Mouse (Mus musculus) limb, embryonic 15.5 days (tissue): ENCODE measurements around the gene Osbpl11. TPM values are rescaled to one million over a fixed set of nuclear protein-coding genes. Genes with fewer than 3 reads are reported as not detected.
"Not testable (repeated sequence)": the region's sequence is repeated elsewhere in the genome, so short reads cannot be mapped to it uniquely, and the experiment has no call there.

Source experiments
- ATAC-seq: fragments of 200-750 bp; cut with Nextera tagmentation; 2 replicates; pipeline ENCODE4 v1.8.0; 2017; ENCODE audit warnings: low read depth, moderate TSS enrichment; ENCODE audit not compliant: insufficient number of reproducible peaks, low FRiP score, low TSS enrichment
- H3K27ac ChIP-seq: fragments of 300-500 bp; sonication (generic); 2 replicates; pipeline ENCODE4 v1.5.1; 2015; ENCODE audit warnings: moderate library complexity, mild to moderate bottlenecking, inconsistent platforms
- H3K27me3 ChIP-seq: fragments of 300-500 bp; sonication (generic); 2 replicates; pipeline ENCODE4 v1.6.1; 2015; ENCODE audit warnings: inconsistent platforms
- H3K36me3 ChIP-seq: fragments of 300-500 bp; sonication (generic); 2 replicates; pipeline ENCODE4 v1.6.1; 2015; ENCODE audit warnings: inconsistent platforms
- H3K4me1 ChIP-seq: fragments of 300-500 bp; sonication (generic); 2 replicates; pipeline ENCODE4 v1.6.1; 2015; ENCODE audit warnings: inconsistent platforms
- H3K4me2 ChIP-seq: fragments of 300-500 bp; sonication (generic); 2 replicates; pipeline ENCODE4 v1.6.1; 2015; ENCODE audit warnings: mild to moderate bottlenecking, inconsistent platforms
- H3K4me3 ChIP-seq: fragments of 300-500 bp; sonication (generic); 2 replicates; pipeline ENCODE4 v1.5.1; 2015; ENCODE audit warnings: mild to moderate bottlenecking, inconsistent platforms
- H3K9ac ChIP-seq: fragments of 300-500 bp; sonication (generic); 2 replicates; pipeline ENCODE4 v1.6.1; 2015; ENCODE audit warnings: inconsistent platforms
- H3K9me3 ChIP-seq: fragments of 300-500 bp; sonication (generic); 2 replicates; pipeline ENCODE4 v1.6.1; 2016; ENCODE audit warnings: inconsistent platforms
- WGBS: fragments of 180-500 bp; shearing (Covaris S2); methylation state at CpG from one replicate; pipeline ENCODE4 v1.1.7; 2015; 5-methylcytosine and 5-hydroxymethylcytosine counted together
- polyA plus RNA-seq: library from polyadenylated mRNA; unstranded; fragments of >200 nt; fragmentation: Nextera tagmentation; extraction: Ambion mirVana; gene quantifications from 2 replicates; pipeline ENCODE4 v1.2.1, GENCODE M21; 2015

Osbpl11 gene
- 15.6 and 16.0 TPM in 2 replicates for polyA plus RNA-seq

GRCm38 (mm10) chr16:33184901-33185260 lies at the start of gene Osbpl11:
Gene Osbpl11 (plus strand): TSS chr16:33185071.
- H3K9ac ChIP-seq = peak within 1 kb of the TSS; percentile 94
- H3K27me3 ChIP-seq = no peaks in the 10 kb centered on the region
- peak; percentile 92 for ATAC-seq
- WGBS = under 1% methylated on average over 27 of the region's 27 CpGs
- H3K36me3 ChIP-seq = no peaks in the 10 kb centered on the region
- peak within 1 kb of the TSS; percentile 70 for H3K4me2 ChIP-seq
- peak within 1 kb of the TSS; percentile 97 for H3K4me3 ChIP-seq
- H3K4me1 ChIP-seq = peaks cover 18% of the 10 kb centered on the region
- H3K27ac ChIP-seq = peak within 1 kb of the TSS; percentile 94
- H3K9me3 ChIP-seq = no peaks in the 10 kb centered on the region

GRCm38 (mm10) chr16:33135167-33135566 lies 49.7 kb upstream of the Osbpl11 start:
- H3K4me2 ChIP-seq = no peak overlapping the region
- no peak overlapping the region for H3K9ac ChIP-seq
- WGBS = 58% methylated on average over 4 of the region's 4 CpGs
- no peak overlapping the region for H3K4me3 ChIP-seq
- ATAC-seq = no peak
- no peaks in the 10 kb centered on the region for H3K36me3 ChIP-seq
- no peaks in the 10 kb centered on the region for H3K27me3 ChIP-seq
- no peak overlapping the region for H3K27ac ChIP-seq
- H3K4me1 ChIP-seq = peaks cover 6% of the 10 kb centered on the region; the same call in 1 of the 2 replicates
- no peaks in the 10 kb centered on the region for H3K9me3 ChIP-seq

GRCm38 (mm10) chr16:33139061-33139460 lies 45.8 kb upstream of the Osbpl11 start:
- not testable (repeated sequence) for ATAC-seq, H3K27me3 ChIP-seq, H3K9me3 ChIP-seq, H3K27ac ChIP-seq, H3K4me3 ChIP-seq, H3K4me1 ChIP-seq, H3K4me2 ChIP-seq, H3K36me3 ChIP-seq, H3K9ac ChIP-seq
- WGBS = 82% methylated on average over 7 of the region's 7 CpGs

GRCm38 (mm10) chr16:33141758-33142280 lies 43.1 kb upstream of the Osbpl11 start:
- no peak for ATAC-seq
- 69% methylated on average over 3 of the region's 3 CpGs for WGBS

GRCm38 (mm10) chr16:33143452-33143851 lies 41.4 kb upstream of the Osbpl11 start:
- Histone ChIP-seq H3K36me3 (no peaks in the 10 kb centered on the region), H3K4me2 (no peak overlapping the region), H3K27ac (no peak overlapping the region), H3K9me3 (no peaks in the 10 kb centered on the region), H3K4me1 (no peaks in the 10 kb centered on the region), H3K27me3 (no peaks in the 10 kb centered on the region), H3K9ac (no peak overlapping the region), H3K4me3 (no peak overlapping the region)
- 72% methylated on average over 2 of the region's 2 CpGs for WGBS
- ATAC-seq = no peak

More at GRCm38 (mm10) chr16:33141758-33142280, 43.1 kb upstream of the Osbpl11 start:
- Histone ChIP-seq H3K27ac (no peak overlapping the region), H3K36me3 (no peaks in the 10 kb centered on the region), H3K9me3 (no peaks in the 10 kb centered on the region), H3K9ac (no peak overlapping the region), H3K4me3 (no peak overlapping the region), H3K27me3 (no peaks in the 10 kb centered on the region), H3K4me2 (no peak overlapping the region), H3K4me1 (no peaks in the 10 kb centered on the region)

GRCm38 (mm10) chr16:33146185-33146584 lies 38.7 kb upstream of the Osbpl11 start:
- 94% methylated on average over 3 of the region's 3 CpGs for WGBS
- Histone ChIP-seq H3K4me3 (no peak overlapping the region), H3K36me3 (no peaks in the 10 kb centered on the region), H3K4me2 (no peak overlapping the region), H3K27me3 (no peaks in the 10 kb centered on the region), H3K9me3 (no peaks in the 10 kb centered on the region), H3K9ac (no peak overlapping the region), H3K27ac (no peak overlapping the region), H3K4me1 (no peaks in the 10 kb centered on the region)
- no peak for ATAC-seq

- Histone ChIP-seq H3K9ac (no peak overlapping the region), H3K4me2 (no peak overlapping the region), H3K27ac (no peak overlapping the region), H3K4me1 (no peaks in the 10 kb centered on the region), H3K4me3 (no peak overlapping the region), H3K9me3 (no peaks in the 10 kb centered on the region), H3K36me3 (no peaks in the 10 kb centered on the region), H3K27me3 (no peaks in the 10 kb centered on the region)
- WGBS = 72% methylated on average over 4 of the region's 4 CpGs
- ATAC-seq = no peak
Measured at GRCm38 (mm10) chr16:33148135-33148534, 36.7 kb upstream of the Osbpl11 start.

GRCm38 (mm10) chr16:33150875-33151274 lies 34.0 kb upstream of the Osbpl11 start:
- H3K27ac ChIP-seq, H3K9me3 ChIP-seq, H3K4me2 ChIP-seq, H3K4me1 ChIP-seq, H3K9ac ChIP-seq, ATAC-seq, H3K27me3 ChIP-seq, H3K4me3 ChIP-seq, H3K36me3 ChIP-seq: not testable (repeated sequence)
- WGBS = 51% methylated on average over 9 of the region's 9 CpGs

- H3K36me3 ChIP-seq = no peaks in the 10 kb centered on the region
- no peaks in the 10 kb centered on the region for H3K4me1 ChIP-seq
- 71% methylated on average over 8 of the region's 8 CpGs for WGBS
- no peak for ATAC-seq
- no peak overlapping the region for H3K4me2 ChIP-seq
- H3K27ac ChIP-seq = no peak overlapping the region
- H3K27me3 ChIP-seq = no peaks in the 10 kb centered on the region
- no peak overlapping the region for H3K4me3 ChIP-seq
- no peaks in the 10 kb centered on the region for H3K9me3 ChIP-seq
- no peak overlapping the region for H3K9ac ChIP-seq
Measured at GRCm38 (mm10) chr16:33151558-33151957, 33.3 kb upstream of the Osbpl11 start.

- no peak for ATAC-seq
- Histone ChIP-seq H3K27ac (no peak overlapping the region), H3K4me2 (no peak overlapping the region), H3K27me3 (no peaks in the 10 kb centered on the region), H3K9me3 (no peaks in the 10 kb centered on the region), H3K4me3 (no peak overlapping the region), H3K4me1 (no peaks in the 10 kb centered on the region), H3K36me3 (no peaks in the 10 kb centered on the region), H3K9ac (no peak overlapping the region)
- 40% methylated on average over 4 of the region's 4 CpGs for WGBS
Measured at GRCm38 (mm10) chr16:33154992-33155391, 29.9 kb upstream of the Osbpl11 start.

- WGBS = 81% methylated on average over 11 of the region's 11 CpGs
- Histone ChIP-seq H3K4me3 (no peak overlapping the region), H3K36me3 (no peaks in the 10 kb centered on the region), H3K27me3 (no peaks in the 10 kb centered on the region), H3K4me2 (no peak overlapping the region), H3K4me1 (no peaks in the 10 kb centered on the region), H3K27ac (no peak overlapping the region), H3K9ac (no peak overlapping the region), H3K9me3 (no peaks in the 10 kb centered on the region)
- ATAC-seq = no peak
Measured at GRCm38 (mm10) chr16:33158006-33158405, 26.9 kb upstream of the Osbpl11 start.

- Histone ChIP-seq H3K4me2 (no peak overlapping the region), H3K4me3 (no peak overlapping the region), H3K4me1 (no peaks in the 10 kb centered on the region), H3K9me3 (no peaks in the 10 kb centered on the region), H3K9ac (no peak overlapping the region), H3K27ac (no peak overlapping the region), H3K36me3 (no peaks in the 10 kb centered on the region), H3K27me3 (no peaks in the 10 kb centered on the region)
- ATAC-seq = no peak
- 83% methylated on average over 14 of the region's 14 CpGs for WGBS
Measured at GRCm38 (mm10) chr16:33158590-33159071, 26.2 kb upstream of the Osbpl11 start.

- H3K4me3 ChIP-seq = no peak overlapping the region
- no peak for ATAC-seq
- no peak overlapping the region for H3K27ac ChIP-seq
- H3K36me3 ChIP-seq = no peaks in the 10 kb centered on the region
- no peak overlapping the region for H3K9ac ChIP-seq
- H3K9me3 ChIP-seq = no peaks in the 10 kb centered on the region
- no peaks in the 10 kb centered on the region for H3K27me3 ChIP-seq
- 98% methylated on average over 2 of the region's 2 CpGs for WGBS
- no peak overlapping the region for H3K4me2 ChIP-seq
- no peaks in the 10 kb centered on the region for H3K4me1 ChIP-seq
Measured at GRCm38 (mm10) chr16:33159363-33159762, 25.5 kb upstream of the Osbpl11 start.
